Mouse (Mus musculus): ENCODE results near the gene Psmc3ip. TPM values are rescaled to one million over a fixed set of nuclear protein-coding genes. Genes with fewer than 3 reads are reported as not detected.
A peak's percentile ranks its signal among the peaks of the same experiment; 100 is the strongest.

The Psmc3ip gene
- polyA plus RNA-seq, 1 experiment from 2014 or later, result 63.3 TPM

DNA sequence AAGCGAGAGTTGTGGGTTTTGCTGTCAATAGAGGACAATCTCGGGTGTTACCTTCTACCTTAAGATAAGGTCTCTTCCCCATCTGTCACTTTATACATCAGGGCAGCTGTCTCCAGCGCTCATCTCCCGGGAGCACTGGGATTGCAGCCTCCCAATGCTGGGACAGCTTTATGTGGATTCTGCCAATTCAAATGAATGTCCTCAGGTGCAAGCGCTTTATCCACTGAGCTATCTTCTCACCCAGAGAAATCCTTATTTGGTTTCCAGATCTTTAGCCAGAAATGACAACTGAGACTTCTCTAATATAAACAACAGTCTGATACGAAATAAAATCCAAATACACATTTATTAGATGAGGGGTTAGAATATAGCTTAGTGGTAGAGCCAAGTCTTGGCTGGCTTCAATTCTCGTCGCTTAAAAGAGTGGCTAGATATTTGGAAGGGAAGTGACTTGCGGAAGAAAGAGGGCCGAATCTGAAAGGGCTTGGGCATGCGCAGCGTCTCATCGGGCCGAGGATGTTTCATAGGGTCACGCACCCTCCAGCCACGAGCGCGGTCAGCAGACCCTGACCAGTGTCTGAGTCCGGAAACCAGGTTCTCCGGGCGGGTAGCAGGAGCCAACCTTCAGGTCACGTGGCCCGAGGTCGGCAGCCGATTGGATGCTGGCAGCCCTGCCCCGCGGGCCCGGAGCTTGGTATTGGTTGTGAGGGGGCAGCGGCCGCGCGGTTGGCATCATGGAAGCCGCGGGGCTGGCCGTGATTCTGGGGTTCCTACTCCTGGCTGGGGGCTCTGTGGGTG lies 25.6 kb downstream of the Psmc3ip start, which contains the start of gene Naglu:
Naglu (plus strand) TSS at position 622 of the 798 bp plus-strand sequence.
- peak; percentile 91 for ATAC-seq
- peak within 1 kb of the TSS; percentile 85 for H3K9ac ChIP-seq
- H3K27ac ChIP-seq, result peak within 1 kb of the TSS; percentile 15
- H3K27me3 ChIP-seq, result no peaks in the 10 kb centered on the region
- H3K4me3 ChIP-seq, result peak within 1 kb of the TSS; percentile 70
- H3K4me2 ChIP-seq, result peak within 1 kb of the TSS; percentile 93
- peaks cover 24% of the 10 kb centered on the region for H3K4me1 ChIP-seq
- 6% methylated on average over 35 of the region's 35 CpGs for WGBS
- no peaks in the 10 kb centered on the region for H3K36me3 ChIP-seq (ENCODE audit: poor library complexity, severe bottlenecking)
- no peaks in the 10 kb centered on the region for H3K9me3 ChIP-seq (replicated peaks)

DNA sequence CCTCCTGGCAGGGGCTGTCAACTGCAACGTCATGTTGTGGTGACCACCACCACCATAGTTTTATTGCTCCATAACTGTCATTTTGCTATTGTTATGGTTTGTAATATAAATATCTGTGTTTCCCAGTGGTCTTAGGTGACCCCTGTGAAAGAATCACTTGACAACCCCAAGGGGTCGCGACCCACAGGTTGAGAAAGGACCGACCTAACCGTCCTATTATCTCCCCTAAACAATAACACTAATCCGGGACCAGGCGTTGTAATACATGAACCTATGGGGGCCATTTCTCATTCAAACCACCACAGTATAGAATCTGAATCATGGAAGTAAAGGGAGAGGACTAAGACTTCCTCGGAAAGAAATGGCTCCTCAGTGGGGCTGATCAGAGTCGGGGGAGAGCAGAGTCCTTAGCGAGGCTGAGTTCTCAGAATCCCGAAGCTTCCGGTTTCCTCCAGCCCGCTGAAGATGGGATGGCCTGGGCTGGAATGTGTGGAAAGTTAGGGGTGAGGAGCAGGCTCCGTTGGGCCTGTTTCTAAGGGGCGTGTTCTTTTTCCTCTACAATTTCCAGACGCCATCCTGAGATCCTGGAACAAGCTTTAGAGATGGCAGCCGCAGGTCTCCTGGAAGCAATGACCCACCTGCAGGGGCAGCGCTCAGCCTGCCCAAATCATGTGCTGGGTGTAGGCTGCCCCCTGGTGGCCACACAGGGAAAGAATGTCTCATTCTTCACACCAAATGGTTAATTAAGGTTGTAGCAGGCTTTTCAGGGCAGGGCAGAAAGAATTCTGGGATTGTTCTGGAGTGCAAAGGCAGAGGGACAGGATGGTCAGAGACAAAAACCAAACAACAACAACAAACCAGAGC lies 28.5 kb downstream of the Psmc3ip start:
- H3K27me3 ChIP-seq, result no peaks in the 10 kb centered on the region
- H3K4me3 ChIP-seq, result peak overlapping the region; percentile 25
- H3K9me3 ChIP-seq (replicated peaks), result no peaks in the 10 kb centered on the region
- H3K4me1 ChIP-seq, result peaks cover 24% of the 10 kb centered on the region
- 15% methylated on average over 18 of the region's 18 CpGs for WGBS
- H3K9ac ChIP-seq, result peak overlapping the region; percentile 60
- no peak overlapping the region; the same call in 1 of the 2 replicates for H3K27ac ChIP-seq
- H3K4me2 ChIP-seq, result peak overlapping the region; percentile 59
- H3K36me3 ChIP-seq (ENCODE audit: poor library complexity, severe bottlenecking), result peaks cover 19% of the 10 kb centered on the region
- ATAC-seq, result peak; percentile 44; the same call in 1 of the 2 replicates

DNA sequence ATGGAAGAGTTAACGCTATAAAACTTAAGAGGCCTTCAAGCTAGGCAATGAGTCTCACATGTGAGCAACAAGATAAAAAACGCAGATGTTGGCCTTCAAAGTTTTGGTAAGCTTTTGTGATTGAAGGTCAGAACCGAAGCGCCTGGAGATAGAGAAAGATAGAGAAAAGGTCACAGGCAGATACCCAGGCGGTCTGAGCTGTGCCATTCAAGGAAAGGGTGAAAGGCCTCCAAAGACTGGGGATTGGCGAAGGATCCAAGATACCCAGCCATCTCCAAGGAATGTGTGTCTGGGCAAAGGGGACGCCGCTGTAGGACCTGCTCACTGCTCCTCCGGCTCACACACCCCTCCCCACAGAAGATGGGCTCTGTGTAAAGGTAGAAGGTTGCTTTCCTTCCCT lies 30.2 kb downstream of the Psmc3ip start:
- Histone ChIP-seq H3K9ac (no peak overlapping the region), H3K27me3 (no peaks in the 10 kb centered on the region), H3K36me3 (ENCODE audit: poor library complexity, severe bottlenecking) (peaks cover 36% of the 10 kb centered on the region), H3K4me1 (peaks cover 15% of the 10 kb centered on the region), H3K27ac (no peak overlapping the region), H3K4me3 (no peak overlapping the region), H3K9me3 (replicated peaks) (no peaks in the 10 kb centered on the region), H3K4me2 (no peak overlapping the region)
- ATAC-seq, result no peak
- 89% methylated on average over 9 of the region's 9 CpGs for WGBS

DNA sequence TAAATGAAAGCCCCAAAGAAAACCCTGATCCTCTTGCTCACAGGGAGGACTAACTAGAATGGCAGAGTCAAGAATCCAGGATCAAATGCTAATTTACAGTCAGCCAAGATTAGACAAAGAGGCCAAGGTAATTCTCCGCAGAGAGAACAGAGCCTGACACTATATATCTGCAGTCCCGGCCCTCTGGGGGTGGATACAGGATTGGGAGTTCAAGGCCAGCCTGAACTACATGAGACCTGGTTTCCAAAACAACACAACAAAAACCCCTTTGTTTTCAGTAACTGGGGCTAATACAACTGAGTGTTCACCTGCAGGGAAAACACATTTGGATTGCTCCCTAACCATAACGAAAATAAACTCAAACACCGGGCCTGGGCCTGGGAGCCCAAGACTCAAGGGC lies 30.8 kb downstream of the Psmc3ip start:
- H3K4me2 ChIP-seq, result no peak overlapping the region
- no peaks in the 10 kb centered on the region for H3K9me3 ChIP-seq (replicated peaks)
- WGBS, result 86% methylated on average over 4 of the region's 4 CpGs
- no peak overlapping the region for H3K9ac ChIP-seq
- H3K4me3 ChIP-seq, result no peak overlapping the region
- H3K36me3 ChIP-seq (ENCODE audit: poor library complexity, severe bottlenecking), result peaks cover 39% of the 10 kb centered on the region
- H3K4me1 ChIP-seq, result peaks cover 14% of the 10 kb centered on the region
- no peak for ATAC-seq
- no peaks in the 10 kb centered on the region for H3K27me3 ChIP-seq
- H3K27ac ChIP-seq, result no peak overlapping the region

DNA sequence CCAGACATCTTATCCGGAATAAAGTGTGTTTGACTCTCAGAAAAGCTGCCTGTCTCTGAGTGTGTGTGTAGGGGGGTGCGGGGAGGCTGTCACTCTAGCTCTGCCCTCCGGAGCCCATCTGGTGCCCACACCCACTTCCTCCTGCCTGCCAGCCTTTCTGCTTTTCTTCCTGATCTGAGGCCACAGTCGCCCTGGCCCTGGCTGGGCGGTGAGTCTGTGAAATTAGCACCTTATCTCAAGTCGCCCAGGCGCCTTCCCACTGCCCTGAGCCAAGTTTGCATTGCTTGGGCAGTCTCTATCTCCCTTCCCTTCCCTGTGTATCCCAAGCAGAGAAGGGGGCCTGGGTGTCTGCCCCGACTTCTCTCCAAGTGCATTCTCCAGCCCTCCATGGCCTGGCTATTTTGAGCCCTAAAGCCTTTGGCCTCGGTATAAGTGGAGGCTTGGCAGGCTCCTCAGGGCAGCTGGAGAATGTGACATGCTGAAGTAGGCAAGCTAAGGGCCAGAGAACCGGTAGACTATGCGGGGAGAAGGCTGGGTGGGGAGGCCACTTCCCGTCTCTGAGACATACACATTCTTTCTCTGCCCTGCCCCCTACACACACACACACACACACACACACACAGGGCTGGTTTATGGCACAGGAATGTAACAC lies 31.4 kb downstream of the Psmc3ip start:
- 69% methylated on average over 12 of the region's 12 CpGs for WGBS
- H3K27me3 ChIP-seq, result no peaks in the 10 kb centered on the region
- peak overlapping the region; percentile 32; the same call in 1 of the 2 replicates for H3K27ac ChIP-seq
- H3K4me2 ChIP-seq, result no peak overlapping the region
- ATAC-seq, result no peak
- peaks cover 45% of the 10 kb centered on the region for H3K36me3 ChIP-seq (ENCODE audit: poor library complexity, severe bottlenecking)
- H3K4me1 ChIP-seq, result peaks cover 11% of the 10 kb centered on the region
- H3K9ac ChIP-seq, result 0 out of 2 replicates have a peak overlapping the region, but pooled peaks have one; percentile 2
- H3K9me3 ChIP-seq (replicated peaks), result no peaks in the 10 kb centered on the region
- H3K4me3 ChIP-seq, result no peak overlapping the region

DNA sequence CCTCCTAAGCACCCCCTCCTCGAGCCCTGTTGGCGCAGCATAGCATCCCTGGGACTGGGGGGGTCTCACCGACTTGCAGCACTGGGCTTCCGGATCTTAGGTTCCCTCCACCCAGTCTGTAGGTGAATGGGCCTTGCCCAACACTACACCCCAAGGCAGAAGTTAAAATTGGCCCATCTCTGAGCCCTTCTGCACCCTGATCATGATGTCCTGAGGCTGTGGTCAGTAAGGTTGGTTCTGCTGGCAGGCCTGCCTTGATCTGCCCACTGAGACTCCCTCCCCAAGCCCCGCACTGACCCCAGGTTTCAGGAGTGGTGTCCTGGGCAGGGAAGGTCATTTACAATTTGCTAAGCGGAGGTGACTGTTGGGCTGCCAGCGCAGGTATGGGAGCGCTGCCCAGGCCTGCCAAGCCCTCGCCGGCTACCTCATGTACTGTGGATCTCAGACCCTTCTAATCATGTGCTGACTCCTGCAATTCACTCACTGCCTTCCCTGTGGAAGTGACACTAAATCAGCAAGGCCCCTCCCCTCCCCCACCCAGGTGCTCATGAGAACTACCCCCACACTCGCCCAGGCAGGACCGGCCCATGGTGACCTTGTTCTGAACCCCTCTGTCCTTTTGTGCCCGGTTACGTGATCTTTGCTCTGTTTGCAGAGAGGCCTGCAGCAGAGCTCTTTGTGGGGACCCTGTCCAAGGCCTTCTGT lies 32.1 kb downstream of the Psmc3ip start:
- Histone ChIP-seq H3K4me2 (no peak overlapping the region), H3K9ac (0 out of 2 replicates have a peak overlapping the region, but pooled peaks have one; percentile 2), H3K36me3 (ENCODE audit: poor library complexity, severe bottlenecking) (peaks cover 51% of the 10 kb centered on the region), H3K9me3 (replicated peaks) (no peaks in the 10 kb centered on the region), H3K4me1 (peaks cover 11% of the 10 kb centered on the region), H3K27ac (no peak overlapping the region; the same call in 1 of the 2 replicates), H3K27me3 (no peaks in the 10 kb centered on the region), H3K4me3 (no peak overlapping the region)
- WGBS, result 87% methylated on average over 14 of the region's 14 CpGs
- no peak for ATAC-seq

DNA sequence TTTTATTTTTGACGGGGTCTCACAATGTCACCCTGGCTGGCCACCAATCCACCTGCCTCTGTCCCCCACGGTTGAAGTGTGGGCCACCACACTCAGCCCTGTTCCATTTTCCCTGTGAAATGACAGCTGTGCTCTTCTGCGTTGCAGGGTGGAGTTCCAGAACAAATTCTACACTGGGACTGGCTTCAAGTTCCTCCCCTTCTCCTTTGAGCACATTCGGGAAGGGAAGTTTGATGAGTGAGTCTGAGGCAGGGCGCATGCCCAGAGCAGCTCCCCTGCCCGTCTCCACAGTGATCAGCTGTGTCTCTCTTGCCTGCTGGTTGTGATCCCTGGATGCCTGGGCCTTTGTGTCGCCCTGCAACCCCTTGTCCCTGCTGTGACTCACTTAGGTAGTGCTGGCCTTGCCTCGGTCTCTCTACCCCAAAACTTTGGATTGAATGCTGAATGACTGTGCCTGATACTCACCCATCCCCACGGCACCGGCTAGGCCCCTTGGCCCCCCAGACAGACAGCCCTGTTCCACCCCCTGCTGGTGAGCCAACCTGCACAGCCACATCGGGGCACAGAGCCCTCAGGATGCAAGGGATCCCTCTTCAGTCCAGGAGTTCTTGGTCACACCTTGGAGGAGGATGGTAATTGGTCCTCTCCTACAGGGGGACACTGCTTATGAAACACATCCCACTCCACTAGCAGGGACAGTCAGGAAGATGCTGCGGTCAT lies 32.9 kb downstream of the Psmc3ip start:
- no peak overlapping the region for H3K4me2 ChIP-seq
- no peak for ATAC-seq
- no peak overlapping the region for H3K4me3 ChIP-seq
- peaks cover 8% of the 10 kb centered on the region for H3K4me1 ChIP-seq
- H3K9me3 ChIP-seq (replicated peaks), result no peaks in the 10 kb centered on the region
- H3K9ac ChIP-seq, result no peak overlapping the region
- H3K27me3 ChIP-seq, result no peaks in the 10 kb centered on the region
- H3K36me3 ChIP-seq (ENCODE audit: poor library complexity, severe bottlenecking), result peaks cover 56% of the 10 kb centered on the region
- WGBS, result 74% methylated on average over 12 of the region's 12 CpGs
- no peak overlapping the region for H3K27ac ChIP-seq

DNA sequence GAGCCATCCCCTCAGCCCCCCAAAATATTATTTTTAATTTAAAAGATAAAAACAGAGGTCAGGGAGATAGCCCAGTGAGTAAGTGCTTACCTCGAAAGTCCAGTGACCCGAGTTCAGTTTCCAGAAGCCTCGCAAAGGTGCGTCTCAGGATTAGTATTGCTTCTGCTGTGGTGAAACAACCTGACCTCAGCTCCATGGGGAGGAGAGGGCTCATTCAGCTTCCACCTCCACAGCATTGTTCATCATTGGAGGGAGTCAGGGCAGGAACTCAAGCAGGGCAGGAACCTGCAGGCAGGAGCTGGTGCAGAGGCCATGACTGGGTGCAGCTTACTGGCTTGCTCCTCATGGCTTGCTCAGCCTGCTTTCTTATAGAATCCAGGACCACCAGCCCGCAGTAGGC lies 34.2 kb downstream of the Psmc3ip start:
- H3K27me3 ChIP-seq, result no peaks in the 10 kb centered on the region
- no peak overlapping the region for H3K4me3 ChIP-seq
- peaks cover 68% of the 10 kb centered on the region for H3K36me3 ChIP-seq (ENCODE audit: poor library complexity, severe bottlenecking)
- 89% methylated on average over 5 of the region's 5 CpGs for WGBS
- ATAC-seq, result no peak
- H3K27ac ChIP-seq, result no peak overlapping the region
- no peaks in the 10 kb centered on the region for H3K4me1 ChIP-seq
- H3K9ac ChIP-seq, result no peak overlapping the region
- no peaks in the 10 kb centered on the region for H3K9me3 ChIP-seq (replicated peaks)
- no peak overlapping the region for H3K4me2 ChIP-seq

DNA sequence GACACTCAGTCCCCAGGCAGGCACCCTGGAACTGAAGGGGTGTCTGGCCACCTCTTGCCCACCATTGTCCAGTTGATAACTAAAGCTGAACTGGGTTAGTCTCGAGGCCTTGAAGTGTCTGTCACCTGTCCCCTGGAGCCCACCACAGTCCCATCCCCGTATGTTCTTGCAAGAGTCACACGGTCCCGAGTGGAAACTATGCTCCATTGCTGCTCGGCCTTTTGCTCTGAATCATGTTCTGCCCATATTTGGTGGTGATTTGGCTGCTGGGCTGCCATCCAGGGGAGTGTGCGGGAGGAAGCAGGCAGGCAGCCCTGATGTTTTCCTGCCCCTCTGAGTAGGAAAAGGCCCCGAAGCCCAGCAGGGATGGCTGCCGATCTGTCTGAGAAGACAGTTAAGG lies 35.1 kb downstream of the Psmc3ip start:
- Histone ChIP-seq H3K27ac (no peak overlapping the region), H3K4me3 (no peak overlapping the region), H3K27me3 (no peaks in the 10 kb centered on the region), H3K9ac (peak overlapping the region; percentile 12; the same call in 1 of the 2 replicates), H3K4me2 (no peak overlapping the region), H3K9me3 (replicated peaks) (no peaks in the 10 kb centered on the region), H3K36me3 (ENCODE audit: poor library complexity, severe bottlenecking) (peaks cover 78% of the 10 kb centered on the region), H3K4me1 (no peaks in the 10 kb centered on the region)
- WGBS, result 85% methylated on average over 8 of the region's 8 CpGs
- no peak for ATAC-seq

DNA sequence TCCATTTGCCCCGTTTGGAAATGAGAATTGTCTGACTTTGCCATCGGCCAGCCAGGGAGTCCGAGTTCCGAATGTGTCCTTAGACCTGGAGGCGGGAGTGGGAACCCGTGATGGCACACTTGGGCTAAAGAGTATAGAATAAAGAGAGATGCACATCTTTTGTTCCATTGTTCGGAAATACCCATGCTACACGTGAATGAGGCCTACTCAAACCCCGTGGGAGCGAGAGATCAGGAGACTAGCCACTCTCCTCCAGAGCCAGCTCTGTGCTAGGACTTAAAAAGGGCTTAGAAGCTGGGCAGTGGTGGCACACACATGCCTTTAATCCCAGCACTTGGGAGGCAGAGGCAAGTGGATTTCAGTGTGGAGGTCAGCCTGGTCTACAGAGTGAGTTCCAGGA lies 35.8 kb downstream of the Psmc3ip start:
- WGBS, result 70% methylated on average over 10 of the region's 10 CpGs
- Histone ChIP-seq H3K4me1 (no peaks in the 10 kb centered on the region), H3K4me3 (no peak overlapping the region), H3K27ac (no peak overlapping the region), H3K4me2 (no peak overlapping the region), H3K9me3 (replicated peaks) (no peaks in the 10 kb centered on the region), H3K36me3 (ENCODE audit: poor library complexity, severe bottlenecking) (peaks cover 82% of the 10 kb centered on the region), H3K9ac (no peak overlapping the region), H3K27me3 (no peaks in the 10 kb centered on the region)
- no peak for ATAC-seq

DNA sequence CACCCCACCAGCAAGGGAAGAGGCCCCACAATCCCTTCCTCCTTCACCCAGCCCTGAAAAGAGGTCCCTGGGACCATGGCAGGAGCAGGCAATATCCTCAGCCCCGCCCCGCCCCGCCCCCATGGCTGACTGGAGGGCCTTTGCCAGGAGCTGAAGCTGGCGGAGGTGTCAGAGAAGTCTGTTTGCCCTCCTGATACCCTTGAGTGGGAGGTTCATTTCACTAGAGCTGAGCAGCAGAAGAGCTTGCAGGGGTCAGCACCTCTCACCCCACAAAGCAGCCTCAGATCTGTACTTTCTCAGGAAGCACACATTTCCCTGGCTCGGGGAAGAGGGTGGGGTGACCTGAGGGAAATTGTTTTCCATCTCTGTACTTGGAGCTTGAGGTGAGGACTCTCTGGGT lies 36.5 kb downstream of the Psmc3ip start:
- Histone ChIP-seq H3K27me3 (no peaks in the 10 kb centered on the region), H3K9ac (no peak overlapping the region), H3K27ac (no peak overlapping the region), H3K9me3 (replicated peaks) (no peaks in the 10 kb centered on the region), H3K4me2 (no peak overlapping the region), H3K4me1 (no peaks in the 10 kb centered on the region), H3K36me3 (ENCODE audit: poor library complexity, severe bottlenecking) (peaks cover 90% of the 10 kb centered on the region), H3K4me3 (no peak overlapping the region)
- 82% methylated on average over 5 of the region's 5 CpGs for WGBS
- no peak for ATAC-seq
